Mouse (Mus musculus) kidney, adult 2 months (tissue): ENCODE results near the gene Ak1.

ENCODE experiments used
- CTCF ChIP-seq: fragments of 200-500 bp; conservative IDR thresholded peaks from 2 replicates; pipeline ENCODE4 v1.5.1; 2011; ENCODE audit warnings: low read depth, mild to moderate bottlenecking, control low read depth, low read length, moderate library complexity, mixed read lengths; ENCODE audit not compliant: insufficient read depth, insufficient read length
- POLR2A ChIP-seq: fragments of 200-500 bp; IDR thresholded peaks from one replicate; pipeline ENCODE4 v1.6.1; 2011; ENCODE audit warnings: low read depth, low read length, control low read depth

- TF ChIP-seq POLR2A (no peak), CTCF (0 out of 2 replicates have a peak, but pooled peaks have one; percentile 15)
Measured at GRCm38 (mm10) chr2:32586871-32587351, 34.6 kb upstream of the Ak1 start, which contains the start of gene St6galnac4.
